12 mouse cellular contexts compared by ENCODE assay signal in genomic region chr4:118297844-118298243, GRCm38 (mm10). TPM values are rescaled to one million over a fixed set of nuclear protein-coding genes. Genes with fewer than 3 reads are reported as not detected.
DNase-seq lines count a peak whose midpoint lies in the region; ATAC-seq and TF ChIP-seq lines count a peak whose summit lies in the region.
"Had no signal": no experiment of that assay in that cellular context is flagged by ENCODE, and none has a peak within 500 bp of the region (broad histone marks: within the 10 kb centered on the region; RNA-seq: fewer than 3 reads in every experiment).

No protein-coding gene starts in this region.

- H3K9me3 ChIP-seq in hindbrain, embryonic 10.5 days = no peaks in the 10 kb centered on the region
- no peaks in the 10 kb centered on the region for H3K9me3 ChIP-seq in hindbrain, postnatal 0 days (ENCODE audit: low read length)
- no peaks in the 10 kb centered on the region for H3K9me3 ChIP-seq in forebrain, embryonic 12.5 days
- H3K9me3 ChIP-seq in intestine, postnatal 0 days (ENCODE audit: control insufficient read depth) = no peaks in the 10 kb centered on the region
- H3K9me3 ChIP-seq: embryonic facial prominence, embryonic 13.5 days had no signal

- peak overlapping the region; percentile 72 for H3K27ac ChIP-seq in hindbrain, embryonic 10.5 days
- no peak overlapping the region for H3K27ac ChIP-seq in hindbrain, postnatal 0 days
- H3K27ac ChIP-seq in forebrain, embryonic 12.5 days = 0 out of 2 replicates have a peak overlapping the region, but pooled peaks have one; percentile 3
- H3K27ac ChIP-seq in intestine, postnatal 0 days (ENCODE audit: low read depth, low read length) = no peak overlapping the region
- H3K27ac ChIP-seq: embryonic facial prominence, embryonic 13.5 days; gastrocnemius, adult 2 months; kidney, postnatal 0 days had no signal

- H3K4me3 ChIP-seq in hindbrain, embryonic 10.5 days = no peak overlapping the region
- H3K4me3 ChIP-seq in hindbrain, postnatal 0 days (ENCODE audit: low read length) = no peak overlapping the region
- no peak overlapping the region for H3K4me3 ChIP-seq in forebrain, embryonic 12.5 days (replicated peaks)
- no peak overlapping the region for H3K4me3 ChIP-seq in intestine, postnatal 0 days (ENCODE audit: low read depth, low read length)
- H3K4me3 ChIP-seq: embryonic facial prominence, embryonic 13.5 days; gastrocnemius, adult 2 months had no signal

- peaks cover 40% of the 10 kb centered on the region for H3K4me1 ChIP-seq in hindbrain, embryonic 10.5 days (replicated peaks)
- no peaks in the 10 kb centered on the region for H3K4me1 ChIP-seq in hindbrain, postnatal 0 days (ENCODE audit: insufficient read depth, low read length)
- H3K4me1 ChIP-seq in forebrain, embryonic 12.5 days = peaks cover 20% of the 10 kb centered on the region
- 0 out of 2 replicates have a peak, but pooled peaks cover 5% of the 10 kb centered on the region for H3K4me1 ChIP-seq in intestine, postnatal 0 days (replicated peaks; ENCODE audit: control insufficient read depth, insufficient read depth, low read length)

- H3K4me2 ChIP-seq in hindbrain, postnatal 0 days (ENCODE audit: low read depth, low read length) = no peak overlapping the region
- no peak overlapping the region for H3K4me2 ChIP-seq in forebrain, embryonic 12.5 days
- 0 out of 2 replicates have a peak overlapping the region, but pooled peaks have one; percentile 6 for H3K4me2 ChIP-seq in intestine, postnatal 0 days (replicated peaks; ENCODE audit: low read depth)
- H3K4me2 ChIP-seq: embryonic facial prominence, embryonic 13.5 days had no signal

- peaks cover 30% of the 10 kb centered on the region for H3K27me3 ChIP-seq in hindbrain, embryonic 10.5 days (ENCODE audit: insufficient read depth, poor library complexity, severe bottlenecking)
- no peaks in the 10 kb centered on the region for H3K27me3 ChIP-seq in hindbrain, postnatal 0 days (ENCODE audit: insufficient read depth, low read length)
- H3K27me3 ChIP-seq in forebrain, embryonic 12.5 days = peaks cover 13% of the 10 kb centered on the region; the same call in 1 of the 2 replicates
- H3K27me3 ChIP-seq in intestine, postnatal 0 days (replicated peaks; ENCODE audit: control insufficient read depth, insufficient read depth, low read length) = no peaks in the 10 kb centered on the region

- no peak for TF ChIP-seq CTCF in hindbrain, postnatal 0 days (IDR thresholded peaks at IDR 0.05; ENCODE audit: low read depth)
- no peak for TF ChIP-seq CTCF in intestine, postnatal 0 days (IDR thresholded peaks at IDR 0.05; ENCODE audit: low read depth)

- H3K36me3 ChIP-seq in hindbrain, embryonic 10.5 days = no peaks in the 10 kb centered on the region
- H3K36me3 ChIP-seq in hindbrain, postnatal 0 days (ENCODE audit: insufficient read depth, low read length) = no peaks in the 10 kb centered on the region
- H3K36me3 ChIP-seq in forebrain, embryonic 12.5 days (replicated peaks) = no peaks in the 10 kb centered on the region
- no peaks in the 10 kb centered on the region for H3K36me3 ChIP-seq in intestine, postnatal 0 days (ENCODE audit: control insufficient read depth, insufficient read depth)
- H3K36me3 ChIP-seq: embryonic facial prominence, embryonic 13.5 days had no signal

- 21% methylated on average over 5 of the region's 5 CpGs for WGBS in hindbrain, embryonic 10.5 days
- 21% methylated on average over 5 of the region's 5 CpGs for WGBS in hindbrain, postnatal 0 days
- WGBS in forebrain, embryonic 12.5 days = 21% methylated on average over 5 of the region's 5 CpGs
- 12% methylated on average over 5 of the region's 5 CpGs for WGBS in intestine, postnatal 0 days

- ATAC-seq in hindbrain, postnatal 0 days = no peak
- peak; percentile 24; the same call in 1 of the 2 replicates for ATAC-seq in forebrain, embryonic 12.5 days (ENCODE audit: low FRiP score)
- ATAC-seq in intestine, postnatal 0 days = peak; percentile 79
- ATAC-seq: lung, postnatal 0 days had no signal

- no peak overlapping the region; the same call in 1 of the 2 replicates for H3K9ac ChIP-seq in hindbrain, postnatal 0 days (replicated peaks; ENCODE audit: low read length)
- H3K9ac ChIP-seq in forebrain, embryonic 12.5 days = no peak overlapping the region
- H3K9ac ChIP-seq in intestine, postnatal 0 days (ENCODE audit: low read depth, low read length) = no peak overlapping the region
- H3K9ac ChIP-seq: embryonic facial prominence, embryonic 13.5 days had no signal

- no peak for DNase-seq in hindbrain, embryonic 10.5 days (ENCODE audit: low spot score)
- no peak for DNase-seq in hindbrain, postnatal 0 days (ENCODE audit: low spot score)
- DNase-seq in embryo, embryonic 10.5 days (ENCODE audit: low spot score) = peak; percentile 61
- no peak for DNase-seq in cerebellum, postnatal 4 days (ENCODE audit: low spot score in 2 of 2)
- no peak for DNase-seq in cerebellum, adult 11 months
- DNase-seq in cerebellum, adult 9-10 months = no peak
- DNase-seq: gastrocnemius, adult 2 months had no signal

RNA-seq across cellular contexts. Expression of gene Ptprf, which starts 6.6 kb away (rescaled TPM):
- polyA plus RNA-seq in hindbrain, embryonic 10.5 days (2016; fragmentation: Nextera tagmentation; extraction: Ambion mirVana) = 104 and 106 TPM in 2 replicates
- total RNA-seq in hindbrain, postnatal 0 days (2014; rRNA removed) = 178 and 196 TPM in 2 replicates
- 39.2 and 44.4 TPM in 2 replicates for polyA plus RNA-seq in hindbrain, postnatal 0 days (2015; fragmentation: Nextera tagmentation; extraction: Ambion mirVana)
- polyA plus RNA-seq in forebrain, embryonic 12.5 days (2016; fragmentation: Nextera tagmentation; extraction: Ambion mirVana) = 118 and 122 TPM in 2 replicates
- polyA plus RNA-seq in intestine, postnatal 0 days (2015; fragmentation: Nextera tagmentation; extraction: Ambion mirVana) = 32.8 and 37.9 TPM in 2 replicates

Comparison
In these comparisons a context has a peak if more than half of its experiments do, and no peak if none do; other contexts are left out.
1. H3K27ac ChIP-seq: peak in hindbrain, embryonic 10.5 days (single experiment) and forebrain, embryonic 12.5 days (single experiment); none in hindbrain, postnatal 0 days (single experiment) and intestine, postnatal 0 days (single experiment).